Mouse (Mus musculus): Measurements from ENCODE around the gene Arl8a. TPM values are rescaled to one million over a fixed set of nuclear protein-coding genes. Genes with fewer than 3 reads are reported as not detected.
"Not testable (repeated sequence)": the region's sequence is repeated elsewhere in the genome, so short reads cannot be mapped to it uniquely, and the experiment has no call there.

The Arl8a gene
- polyA plus RNA-seq, 1 experiment from 2014 or later: 60.6 TPM

GRCm38 (mm10) chr1:135189186-135189585, 42.6 kb downstream of the Arl8a start:
- 86% methylated on average over 4 of the region's 4 CpGs for WGBS
- no peak overlapping the region for H3K9ac ChIP-seq
- H3K4me1 ChIP-seq (replicated peaks): no peaks in the 10 kb centered on the region
- H3K27ac ChIP-seq: no peak overlapping the region
- H3K36me3 ChIP-seq: no peaks in the 10 kb centered on the region
- H3K27me3 ChIP-seq (replicated peaks): 0 out of 2 replicates have a peak, but pooled peaks cover 2% of the 10 kb centered on the region
- H3K4me3 ChIP-seq (replicated peaks): no peak overlapping the region
- ATAC-seq: no peak
- no peak overlapping the region for H3K4me2 ChIP-seq (replicated peaks)
- H3K9me3 ChIP-seq: no peaks in the 10 kb centered on the region

GRCm38 (mm10) chr1:135194335-135194734, 47.7 kb downstream of the Arl8a start:
- not testable (repeated sequence) for H3K4me1 ChIP-seq (replicated peaks); H3K4me3 ChIP-seq (replicated peaks); H3K9ac ChIP-seq; ATAC-seq; H3K36me3 ChIP-seq; H3K9me3 ChIP-seq; H3K27me3 ChIP-seq (replicated peaks); H3K27ac ChIP-seq; H3K4me2 ChIP-seq (replicated peaks)
- WGBS: 81% methylated on average over 5 of the region's 5 CpGs

- Histone ChIP-seq H3K4me1 (replicated peaks) (peaks cover 4% of the 10 kb centered on the region; the same call in 1 of the 2 replicates), H3K9me3 (no peaks in the 10 kb centered on the region), H3K4me3 (replicated peaks) (no peak overlapping the region), H3K27me3 (replicated peaks) (no peaks in the 10 kb centered on the region), H3K9ac (no peak overlapping the region), H3K27ac (no peak overlapping the region), H3K4me2 (replicated peaks) (no peak overlapping the region), H3K36me3 (no peaks in the 10 kb centered on the region)
- WGBS: 67% methylated on average over 6 of the region's 6 CpGs
- ATAC-seq: no peak
Measured at GRCm38 (mm10) chr1:135195907-135196440, 49.4 kb downstream of the Arl8a start.

- Histone ChIP-seq H3K9ac (no peak overlapping the region), H3K27me3 (replicated peaks) (no peaks in the 10 kb centered on the region), H3K27ac (peak overlapping the region; percentile 91), H3K9me3 (no peaks in the 10 kb centered on the region), H3K36me3 (no peaks in the 10 kb centered on the region), H3K4me3 (replicated peaks) (no peak overlapping the region), H3K4me2 (replicated peaks) (peak overlapping the region; percentile 45), H3K4me1 (replicated peaks) (peaks cover 4% of the 10 kb centered on the region; the same call in 1 of the 2 replicates)
- no peak for ATAC-seq
- 45% methylated on average over 5 of the region's 5 CpGs for WGBS
Measured at GRCm38 (mm10) chr1:135198412-135198811, 51.8 kb downstream of the Arl8a start.

GRCm38 (mm10) chr1:135199014-135199819, 52.6 kb downstream of the Arl8a start:
- 5% methylated on average over 21 of the region's 21 CpGs for WGBS
- no peaks in the 10 kb centered on the region for H3K27me3 ChIP-seq (replicated peaks)

GRCm38 (mm10) chr1:135200400-135200799, 53.8 kb downstream of the Arl8a start:
- Histone ChIP-seq H3K9me3 (no peaks in the 10 kb centered on the region), H3K4me2 (replicated peaks) (no peak overlapping the region), H3K27me3 (replicated peaks) (no peaks in the 10 kb centered on the region), H3K4me1 (replicated peaks) (peaks cover 16% of the 10 kb centered on the region; the same call in 1 of the 2 replicates), H3K9ac (no peak overlapping the region), H3K4me3 (replicated peaks) (no peak overlapping the region), H3K27ac (no peak overlapping the region), H3K36me3 (no peaks in the 10 kb centered on the region)
- WGBS: 68% methylated on average over 4 of the region's 4 CpGs
- ATAC-seq: no peak

More at GRCm38 (mm10) chr1:135199014-135199819, 52.6 kb downstream of the Arl8a start:
- H3K27ac ChIP-seq: peak overlapping the region; percentile 91
- H3K4me3 ChIP-seq (replicated peaks): no peak overlapping the region
- peak overlapping the region; percentile 17; the same call in 1 of the 2 replicates for H3K9ac ChIP-seq
- no peaks in the 10 kb centered on the region for H3K36me3 ChIP-seq
- H3K4me1 ChIP-seq (replicated peaks): peaks cover 9% of the 10 kb centered on the region; the same call in 1 of the 2 replicates
- peak overlapping the region; percentile 45 for H3K4me2 ChIP-seq (replicated peaks)
- no peaks in the 10 kb centered on the region for H3K9me3 ChIP-seq
- ATAC-seq: peak; percentile 96

- Histone ChIP-seq H3K9ac (no peak overlapping the region; the same call in 1 of the 2 replicates), H3K4me3 (replicated peaks) (no peak overlapping the region), H3K9me3 (no peaks in the 10 kb centered on the region), H3K4me1 (replicated peaks) (0 out of 2 replicates have a peak, but pooled peaks cover 12% of the 10 kb centered on the region), H3K36me3 (no peaks in the 10 kb centered on the region), H3K27ac (peak overlapping the region; percentile 72), H3K27me3 (replicated peaks) (no peaks in the 10 kb centered on the region), H3K4me2 (replicated peaks) (peak overlapping the region; percentile 26; the same call in 1 of the 2 replicates)
- WGBS: 27% methylated on average over 12 of the region's 12 CpGs
- peak; percentile 93 for ATAC-seq
Measured at GRCm38 (mm10) chr1:135204196-135205126, 57.8 kb downstream of the Arl8a start.

- H3K36me3 ChIP-seq: no peaks in the 10 kb centered on the region
- H3K27ac ChIP-seq: peak overlapping the region; percentile 72
- 46% methylated on average over 4 of the region's 4 CpGs for WGBS
- H3K4me1 ChIP-seq (replicated peaks): peaks cover 12% of the 10 kb centered on the region; the same call in 1 of the 2 replicates
- no peak overlapping the region; the same call in 1 of the 2 replicates for H3K9ac ChIP-seq
- H3K9me3 ChIP-seq: no peaks in the 10 kb centered on the region
- no peaks in the 10 kb centered on the region for H3K27me3 ChIP-seq (replicated peaks)
- no peak overlapping the region for H3K4me3 ChIP-seq (replicated peaks)
- ATAC-seq: peak; percentile 69
- 0 out of 2 replicates have a peak overlapping the region, but pooled peaks have one; percentile 2 for H3K4me2 ChIP-seq (replicated peaks)
Measured at GRCm38 (mm10) chr1:135205257-135205656, 58.6 kb downstream of the Arl8a start.

Other genes starting within 250 kb of the Arl8a start
- gene Ppp1r12b, start 190.9 kb upstream of the Arl8a start, polyA plus RNA-seq (2015; fragmentation: Nextera tagmentation; extraction: Ambion mirVana): 18.0 and 19.3 TPM in 2 replicates
- 31.1 and 31.9 TPM in 2 replicates for gene Ube2t, start 184.3 kb upstream of the Arl8a start, polyA plus RNA-seq (2015; fragmentation: Nextera tagmentation; extraction: Ambion mirVana)
- gene Lgr6, start 41.5 kb upstream of the Arl8a start, polyA plus RNA-seq (2015; fragmentation: Nextera tagmentation; extraction: Ambion mirVana): 0.45 and 0.49 TPM in 2 replicates
- gene Ptpn7, start 14.1 kb upstream of the Arl8a start, polyA plus RNA-seq (2015; fragmentation: Nextera tagmentation; extraction: Ambion mirVana): 2.0 TPM in 2 replicates
- 0.47 and 0.73 TPM in 2 replicates for gene Gpr37l1, start 20.9 kb downstream of the Arl8a start, polyA plus RNA-seq (2015; fragmentation: Nextera tagmentation; extraction: Ambion mirVana)
- gene Elf3, start 111.7 kb downstream of the Arl8a start, polyA plus RNA-seq (2015; fragmentation: Nextera tagmentation; extraction: Ambion mirVana): 209 and 213 TPM in 2 replicates
- gene Rnpep, start 137.3 kb downstream of the Arl8a start, polyA plus RNA-seq (2015; fragmentation: Nextera tagmentation; extraction: Ambion mirVana): 155 and 158 TPM in 2 replicates
- gene Timm17a, start 167.0 kb downstream of the Arl8a start, polyA plus RNA-seq (2015; fragmentation: Nextera tagmentation; extraction: Ambion mirVana): 246 and 278 TPM in 2 replicates
- 11.1 and 11.2 TPM in 2 replicates for gene Lmod1, start 178.0 kb downstream of the Arl8a start, polyA plus RNA-seq (2015; fragmentation: Nextera tagmentation; extraction: Ambion mirVana)
- 29.5 and 30.2 TPM in 2 replicates for gene Shisa4, start 228.4 kb downstream of the Arl8a start, polyA plus RNA-seq (2015; fragmentation: Nextera tagmentation; extraction: Ambion mirVana)

Data from intestine, embryonic 15.5 days (tissue).